Mouse (Mus musculus) mature B cell (primary cell): ENCODE results near the gene Runx1.

ENCODE experiments used
- in situ Hi-C: fragments of 300-500 bp; cut with MboI; formaldehyde crosslinking; loops from 2 replicates; pipeline ENCODE4 v1.14.3; 2019

The Runx1 gene

GRCm38 (mm10) chr16:92571246-92571645 is 254.7 kb downstream of the Runx1 start:
- in situ Hi-C loops: no loop called here

GRCm38 (mm10) chr16:92566146-92566545 is 259.8 kb downstream of the Runx1 start:
- in situ Hi-C loops: no loop called here

GRCm38 (mm10) chr16:92565708-92566107 is 260.2 kb downstream of the Runx1 start:
- in situ Hi-C loops: no loop called here

- in situ Hi-C loops: no loop called here
These were observed 260.7 kb downstream of the Runx1 start for GRCm38 (mm10) chr16:92565291-92565690.

- in situ Hi-C loops: loop anchor here (10.0 kb wide), 1 partner anchor 900 kb away; no protein-coding TSS in a partner anchor
These were observed 270.9 kb downstream of the Runx1 start for GRCm38 (mm10) chr16:92555051-92555450.

- in situ Hi-C loops: loop anchor here (10.0 kb wide), 1 partner anchor 902 kb away; no protein-coding TSS in a partner anchor
These were observed 273.1 kb downstream of the Runx1 start for GRCm38 (mm10) chr16:92552858-92553257.

- in situ Hi-C loops: loop anchor here (10.0 kb wide), 1 partner anchor 903 kb away; no protein-coding TSS in a partner anchor
These were observed 273.9 kb downstream of the Runx1 start for GRCm38 (mm10) chr16:92552106-92552382.
